Mouse (Mus musculus) mature B cell (primary cell): Measurements from ENCODE around the gene Syne1.

Source experiments
- in situ Hi-C: fragments of 300-500 bp; cut with MboI; formaldehyde crosslinking; loops from 2 replicates; pipeline ENCODE4 v1.14.3; 2019

The Syne1 gene

DNA sequence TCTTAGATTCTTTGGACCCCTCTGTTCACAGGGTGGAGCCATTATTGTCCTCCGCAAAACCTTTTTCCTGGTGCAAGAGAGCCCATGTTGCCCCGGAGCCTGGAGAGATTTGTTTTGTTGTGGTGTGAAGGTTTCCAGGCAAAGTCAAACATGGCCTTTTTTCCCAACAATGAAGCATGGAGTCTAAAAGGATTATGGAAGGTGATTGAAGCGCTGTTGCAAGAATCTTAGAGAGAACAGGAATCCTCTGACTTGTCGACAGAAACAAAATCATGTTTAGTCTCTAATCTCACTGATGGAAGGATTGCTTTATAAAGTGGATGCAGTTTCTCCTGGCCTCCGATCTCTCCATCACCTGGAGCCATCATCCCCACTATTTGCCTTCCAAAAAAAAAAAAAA is at the start of gene Syne1:
Syne1 (minus strand) TSS at position 101 of the 400 bp plus-strand sequence.
- in situ Hi-C loops: no loop called here

DNA sequence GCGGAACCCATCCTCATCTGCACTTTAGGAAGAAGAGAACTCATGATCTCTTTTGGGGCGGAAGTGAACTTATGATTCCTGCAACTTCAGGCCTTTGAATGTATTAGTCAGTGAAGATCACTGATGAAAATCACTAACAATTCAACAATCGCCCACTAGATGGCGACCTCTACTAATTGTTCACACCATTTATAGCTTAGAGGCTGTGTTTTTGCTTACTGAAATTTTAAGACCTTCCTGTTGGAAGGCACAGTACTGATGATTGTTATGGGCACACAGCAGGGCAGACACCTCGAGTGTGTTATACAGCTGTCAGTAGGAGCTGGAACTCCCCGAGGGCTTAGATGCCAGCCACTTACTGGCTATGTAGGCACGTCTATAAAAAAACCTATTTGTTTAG is 48.8 kb upstream of the Syne1 start:
- in situ Hi-C loops: loop anchor here (25.0 kb wide), 1 partner anchor 237 kb away; no protein-coding TSS in a partner anchor

DNA sequence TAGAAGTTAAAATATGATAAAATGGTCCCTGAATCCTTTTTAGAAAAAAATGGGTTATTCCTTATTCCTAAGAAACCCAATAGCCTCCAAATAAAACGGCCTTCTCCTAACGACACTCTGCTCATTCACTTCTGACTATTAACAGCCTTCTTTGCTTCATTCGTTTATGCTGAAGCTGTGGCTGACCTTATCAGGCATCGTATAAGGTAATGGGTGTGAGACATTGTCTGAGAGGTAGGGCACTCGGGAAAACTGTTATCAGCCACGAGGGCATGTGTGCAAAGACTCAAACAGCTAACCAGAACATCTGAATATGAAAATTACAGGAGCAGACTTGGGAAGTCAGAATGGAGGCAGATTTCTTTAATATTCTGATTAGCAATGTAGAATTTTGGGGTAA is 45.3 kb upstream of the Syne1 start:
- in situ Hi-C loops: no loop called here

DNA sequence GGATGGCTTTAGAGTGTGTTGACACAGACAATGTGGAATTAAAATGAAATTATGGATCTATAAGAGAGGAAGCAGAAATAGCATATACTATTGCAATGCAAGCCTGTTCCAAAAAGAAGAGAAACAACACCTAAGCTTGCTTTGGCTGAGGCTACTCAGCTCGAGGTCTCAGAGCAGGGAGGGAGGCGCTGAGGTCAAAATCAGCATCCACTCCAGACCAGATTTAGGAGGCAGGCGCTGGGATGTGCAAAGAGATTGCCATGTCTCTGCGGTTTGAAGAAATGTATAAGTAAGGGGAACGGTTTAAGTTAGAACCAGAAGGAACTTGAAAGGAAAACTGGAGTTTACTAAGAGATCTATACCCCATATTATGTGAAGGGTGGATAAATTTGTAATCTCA is 43.2 kb upstream of the Syne1 start:
- in situ Hi-C loops: no loop called here

DNA sequence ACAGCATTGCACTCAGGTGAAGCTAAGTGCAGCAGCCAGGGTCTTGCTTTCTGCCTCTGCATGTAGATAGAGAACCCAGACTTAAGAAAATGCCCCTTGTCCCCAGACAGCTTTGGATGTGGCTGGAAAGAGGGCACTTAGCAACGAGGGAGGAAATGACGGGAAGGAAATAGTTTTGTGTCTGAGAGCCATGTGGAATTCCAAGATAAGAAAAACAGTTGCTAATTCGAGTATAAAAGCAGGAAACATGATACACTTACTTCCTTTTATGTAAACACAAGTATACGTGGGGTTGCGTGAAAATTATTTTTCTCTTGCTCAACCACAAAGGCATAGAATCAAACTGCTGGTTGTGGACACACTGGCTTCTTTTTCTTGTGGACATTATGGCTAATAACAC is 42.2 kb upstream of the Syne1 start, which contains the start of gene Myct1:
Myct1 (plus strand) TSS at position 312 of the 400 bp plus-strand sequence.
- in situ Hi-C loops: no loop called here

DNA sequence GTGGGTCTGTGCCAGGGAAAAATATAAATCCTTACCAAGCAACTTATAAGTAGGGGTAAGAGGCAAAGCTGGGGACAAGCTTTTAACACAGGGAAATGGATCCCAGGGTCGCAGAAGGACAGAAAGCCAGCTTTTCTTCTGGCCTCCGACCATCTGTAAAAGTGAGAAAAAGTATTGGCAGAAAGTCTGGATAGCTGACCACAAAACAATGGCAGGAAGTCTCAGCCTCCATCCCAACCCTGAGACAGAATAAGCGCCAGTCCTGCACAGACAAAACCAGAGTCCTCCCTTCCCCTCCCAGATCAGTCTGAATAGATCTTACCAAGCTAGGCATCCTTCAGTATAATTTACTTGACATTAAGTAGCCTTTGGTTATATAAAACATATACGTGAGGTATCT is 40.7 kb upstream of the Syne1 start:
- in situ Hi-C loops: no loop called here

DNA sequence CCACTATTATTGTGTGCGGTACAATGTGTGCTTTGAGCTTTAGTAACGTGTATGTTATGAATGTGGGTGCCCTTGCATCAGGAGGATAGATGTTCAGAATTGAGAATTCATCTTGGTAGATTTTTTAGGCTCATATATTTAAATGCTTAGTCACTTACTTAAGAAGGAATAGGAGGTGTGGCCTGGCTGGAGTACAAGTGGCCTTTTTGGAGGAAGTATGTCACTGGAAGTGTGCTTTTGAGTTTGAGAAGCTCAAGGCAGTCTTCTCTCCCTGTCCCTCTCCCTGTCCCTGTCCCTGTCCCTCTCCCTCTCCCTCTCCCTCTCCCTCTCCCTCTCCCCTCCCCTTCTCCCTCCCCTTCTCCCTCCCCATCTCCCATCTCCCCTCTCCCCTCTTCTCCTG is 39.8 kb upstream of the Syne1 start:
- in situ Hi-C loops: no loop called here

DNA sequence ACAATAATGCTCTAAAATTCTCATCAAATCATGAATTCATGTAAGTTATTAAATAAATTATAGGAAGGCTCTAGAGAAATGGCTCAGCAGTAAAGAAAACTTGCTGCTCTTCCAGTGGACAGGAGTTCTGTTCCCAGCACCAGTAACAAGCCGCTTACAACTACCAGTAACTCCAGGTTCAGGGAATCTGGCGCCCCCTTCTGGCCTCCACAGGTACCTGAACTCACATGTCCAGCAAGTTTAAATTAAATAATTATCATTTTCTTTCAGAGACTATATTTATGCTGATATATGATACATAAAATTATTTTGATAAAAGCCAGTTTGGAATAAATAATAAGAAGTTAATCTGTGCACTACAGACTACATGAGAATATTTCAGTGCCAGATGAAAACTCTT is 22.0 kb upstream of the Syne1 start:
- in situ Hi-C loops: no loop called here

DNA sequence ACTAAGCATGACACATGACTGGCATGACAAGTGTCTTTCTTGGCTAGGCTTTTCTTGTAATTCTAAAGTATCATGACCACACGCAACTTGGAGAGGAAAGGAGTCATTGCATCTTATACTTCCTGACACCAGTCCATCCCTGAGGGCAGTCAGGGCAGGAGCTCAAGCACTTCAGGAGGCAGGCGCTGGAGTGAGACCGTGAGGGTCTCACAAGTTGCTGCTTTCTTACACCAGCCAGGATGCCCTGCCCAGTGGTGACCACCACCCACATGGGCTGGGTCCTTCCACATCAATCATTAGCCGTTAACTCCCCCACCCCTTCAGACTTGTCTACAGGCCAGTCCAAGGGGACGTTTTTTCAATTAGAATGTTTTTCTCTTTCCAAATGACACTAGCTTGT is 20.1 kb upstream of the Syne1 start:
- in situ Hi-C loops: no loop called here

DNA sequence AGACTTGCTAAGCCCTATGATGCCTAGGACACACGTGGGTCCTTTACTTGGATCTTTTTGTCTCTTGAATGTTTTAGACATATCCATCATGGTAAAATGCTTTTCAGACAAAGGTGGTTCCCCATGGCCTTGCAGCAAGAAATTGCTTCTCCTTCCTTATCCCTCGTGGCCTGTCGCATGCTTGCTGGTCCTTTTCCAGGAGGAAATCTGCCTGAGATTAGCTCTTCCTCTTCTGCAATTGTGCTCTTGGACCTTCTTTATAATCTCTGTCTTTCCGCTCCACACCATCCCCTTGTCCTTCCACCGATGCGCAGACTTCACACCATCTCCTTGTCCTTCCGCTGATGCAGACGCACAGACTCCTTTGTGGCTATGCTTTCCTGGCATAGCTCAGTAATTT is 18.8 kb upstream of the Syne1 start:
- in situ Hi-C loops: no loop called here

DNA sequence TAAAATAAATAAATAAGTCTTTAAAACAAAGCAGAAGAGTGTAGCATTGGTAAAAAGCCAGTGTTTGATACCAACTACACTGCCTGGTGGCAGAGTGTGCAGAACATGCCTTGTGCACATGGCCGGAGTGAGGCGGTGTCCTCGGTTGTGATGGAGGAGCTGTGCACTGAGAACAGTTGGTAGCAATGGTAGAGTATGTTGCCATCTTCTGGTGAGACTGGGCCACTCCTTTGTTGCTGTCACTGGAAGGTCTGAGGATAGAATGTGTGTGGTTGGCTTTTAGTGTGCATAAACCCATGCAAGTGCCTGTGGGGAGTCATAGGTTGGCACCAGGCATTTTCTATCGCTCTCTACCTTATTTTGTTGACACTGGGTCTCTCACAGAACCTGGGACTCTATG is 17.7 kb upstream of the Syne1 start:
- in situ Hi-C loops: no loop called here

DNA sequence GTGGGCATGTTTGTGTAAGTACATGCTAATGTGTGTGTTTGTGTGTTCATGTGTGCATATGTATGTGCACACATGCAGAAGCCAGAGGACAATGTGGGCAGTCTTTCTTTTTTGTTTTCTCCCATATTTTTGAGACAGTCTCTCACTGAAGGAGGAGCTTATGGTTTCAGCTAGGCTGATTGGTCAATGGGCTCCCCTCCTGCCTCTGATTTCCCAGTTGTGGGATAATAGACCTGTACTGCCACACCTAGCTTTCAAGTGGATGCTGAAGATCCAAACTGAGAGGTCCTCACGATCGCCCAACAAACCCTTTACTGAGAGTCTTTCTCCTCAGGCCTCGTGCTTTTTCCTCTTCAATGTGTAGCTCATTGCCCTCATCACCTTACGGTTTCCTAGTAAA is 10.4 kb upstream of the Syne1 start:
- in situ Hi-C loops: no loop called here

DNA sequence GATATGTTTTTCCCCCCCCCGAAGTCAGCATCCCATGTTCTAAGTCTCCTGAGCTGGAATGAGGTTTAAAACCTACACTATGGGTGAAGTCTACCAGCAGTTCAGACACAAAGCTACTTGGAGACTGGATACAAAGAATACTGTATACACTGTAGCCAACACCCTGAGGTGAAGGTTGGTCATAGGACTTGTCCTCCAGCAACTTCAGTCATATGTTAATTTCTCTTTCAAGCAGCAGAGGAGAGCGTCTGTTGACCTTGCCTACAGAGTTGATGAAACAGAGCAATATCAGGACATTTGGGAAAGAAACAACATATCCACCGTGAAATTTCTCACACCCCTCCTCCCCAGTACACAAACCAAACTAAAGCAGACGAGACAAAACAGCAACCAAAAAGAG is 9.2 kb upstream of the Syne1 start:
- in situ Hi-C loops: no loop called here

DNA sequence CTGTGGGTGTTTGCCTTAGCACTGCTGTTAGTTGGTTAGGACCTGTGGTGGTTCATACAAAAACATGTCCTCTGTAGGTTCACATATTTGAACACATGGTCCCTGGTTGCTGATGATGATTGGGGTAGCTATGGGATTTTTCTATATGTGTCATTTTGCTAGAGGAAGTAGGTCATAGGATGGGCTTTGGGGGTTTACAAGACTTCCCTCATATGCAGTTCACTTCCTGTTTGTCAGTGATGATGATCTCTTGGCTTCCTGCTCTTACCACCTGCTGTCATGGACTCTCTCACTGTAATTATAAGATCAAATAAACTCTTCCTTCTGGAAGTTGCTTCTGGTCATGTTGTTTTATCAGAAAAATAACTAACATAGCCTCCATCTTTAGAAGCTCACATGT is 7.5 kb upstream of the Syne1 start:
- in situ Hi-C loops: no loop called here

DNA sequence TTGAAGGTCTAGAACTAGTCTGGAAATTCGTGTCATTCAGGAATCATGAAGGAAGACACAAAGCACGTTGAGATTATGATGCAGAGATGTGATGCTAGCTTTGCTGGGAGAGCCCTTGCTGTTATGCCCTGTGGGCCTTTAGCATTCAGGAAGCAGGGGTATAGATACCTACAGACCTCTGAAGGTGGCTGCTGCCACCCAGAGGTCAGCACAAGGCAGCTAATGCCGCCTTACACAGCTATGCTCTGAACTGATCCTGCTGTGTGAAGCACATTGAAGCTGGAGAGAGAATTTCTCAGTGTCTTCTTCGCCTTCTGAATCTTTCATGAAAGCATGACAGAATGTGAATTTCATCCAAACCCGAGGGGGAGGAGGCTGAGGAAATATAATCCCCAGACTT is 3.7 kb upstream of the Syne1 start:
- in situ Hi-C loops: no loop called here

DNA sequence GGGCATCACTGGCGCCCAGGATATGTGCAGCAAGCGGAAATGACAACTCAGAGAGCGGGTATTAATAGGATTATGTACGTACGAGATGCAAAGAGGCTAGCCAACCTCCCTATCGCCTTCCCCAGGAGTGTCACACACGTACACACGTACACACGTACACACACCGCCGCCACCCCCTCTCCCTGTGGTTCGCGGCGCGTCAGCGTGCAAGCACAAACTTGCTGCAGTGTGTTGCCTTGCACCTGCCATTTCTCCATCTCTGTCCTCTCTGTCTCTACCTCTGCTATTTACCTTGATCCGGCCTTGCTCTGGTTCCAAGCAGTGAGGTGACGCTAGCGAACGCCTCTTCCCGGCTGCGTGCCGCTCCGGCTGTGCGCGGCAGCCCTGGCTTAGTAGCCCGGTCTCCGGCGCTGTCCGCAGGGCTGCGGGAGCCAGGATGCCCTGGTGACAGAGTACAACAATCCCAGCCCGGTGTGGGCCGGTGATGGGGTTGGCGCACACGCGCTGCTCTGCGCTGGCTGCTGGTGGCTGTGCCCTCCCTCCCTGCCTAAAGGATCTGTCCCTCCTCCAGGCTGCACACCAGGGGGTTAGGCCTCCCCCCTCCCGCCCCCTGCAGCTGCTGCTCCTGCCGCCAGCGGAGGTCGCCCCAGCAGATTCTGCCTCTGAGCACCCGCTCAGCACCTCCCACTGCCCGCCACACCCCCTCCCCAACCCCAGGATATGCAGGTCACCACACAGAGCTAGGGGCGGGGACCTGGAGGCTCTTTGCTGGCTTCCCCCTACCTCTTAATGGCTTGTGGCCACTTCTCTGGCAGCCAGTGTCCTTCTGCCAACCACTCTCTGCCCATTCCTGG is 887 bp downstream of the Syne1 start:
- in situ Hi-C loops: no loop called here

DNA sequence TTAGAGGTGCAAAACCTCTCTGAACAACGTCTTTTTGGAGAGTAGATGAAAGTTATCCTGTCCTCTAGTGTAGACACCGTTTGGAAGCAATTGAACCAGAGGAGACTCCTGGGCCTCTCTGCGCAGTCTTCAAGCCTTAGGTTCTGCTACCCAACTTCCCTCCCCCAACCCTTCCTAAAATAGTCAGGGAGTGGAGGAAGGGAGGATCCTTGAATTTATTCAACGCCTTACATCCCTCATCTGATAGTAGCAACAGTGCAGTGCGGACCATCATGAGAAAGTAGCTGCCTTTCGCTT is 1.5 kb downstream of the Syne1 start:
- in situ Hi-C loops: no loop called here

DNA sequence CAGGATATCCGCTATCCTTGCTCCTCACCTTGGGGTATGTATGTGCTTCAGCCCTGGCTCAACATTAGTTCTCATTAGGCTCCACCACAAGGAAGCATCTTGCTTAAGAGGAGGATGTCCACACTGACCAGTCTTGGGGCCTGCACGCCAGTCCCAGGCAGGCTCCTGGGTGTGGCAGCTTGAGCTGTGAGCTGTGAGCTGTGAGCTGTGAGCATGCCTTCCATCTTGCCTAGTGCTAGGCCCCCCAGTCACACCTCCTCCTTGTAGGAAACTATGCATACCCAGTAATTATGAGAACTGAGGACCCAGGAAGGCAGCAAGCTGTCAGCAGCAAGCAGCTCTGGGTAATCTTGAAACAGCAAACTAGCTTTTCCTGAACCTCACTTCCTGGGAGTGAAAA is 2.6 kb downstream of the Syne1 start:
- in situ Hi-C loops: no loop called here

DNA sequence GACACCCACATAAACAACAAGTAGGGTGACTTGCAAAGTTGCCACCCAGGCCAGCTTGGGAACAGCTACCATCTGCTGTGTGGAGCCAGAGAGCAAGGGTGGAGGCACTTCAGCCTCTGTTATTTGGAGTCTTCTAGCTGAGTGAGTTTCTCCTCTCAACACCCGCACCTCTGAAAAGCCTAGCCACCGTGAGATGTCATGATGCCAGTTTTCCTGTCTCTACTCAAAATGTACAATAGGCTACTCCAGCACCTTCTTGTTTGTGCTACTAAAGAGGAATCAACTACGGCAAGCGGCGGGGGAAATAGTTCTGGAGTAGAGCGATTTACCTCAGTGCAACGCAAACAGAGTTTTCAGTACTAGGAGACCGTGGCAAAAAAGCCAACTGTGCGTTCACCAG is 3.5 kb downstream of the Syne1 start:
- in situ Hi-C loops: no loop called here

DNA sequence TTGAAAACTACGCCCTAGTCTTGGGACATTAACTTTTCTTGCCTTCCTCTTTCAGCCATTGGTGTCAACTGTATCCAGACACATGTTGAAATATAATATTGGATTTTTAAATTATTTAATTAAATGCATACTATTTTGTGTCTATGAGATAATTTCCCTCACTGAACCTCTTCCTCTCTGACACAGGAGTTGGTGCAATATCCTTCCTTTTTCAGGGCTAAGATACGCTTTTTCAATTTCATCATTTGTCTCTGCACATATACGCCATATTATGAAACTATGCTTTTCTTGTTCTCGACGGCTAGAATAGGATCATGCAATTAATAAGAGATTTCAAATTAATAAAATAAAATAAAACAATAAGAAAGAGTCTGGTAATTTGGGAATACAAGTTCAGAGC is 4.9 kb downstream of the Syne1 start:
- in situ Hi-C loops: no loop called here

DNA sequence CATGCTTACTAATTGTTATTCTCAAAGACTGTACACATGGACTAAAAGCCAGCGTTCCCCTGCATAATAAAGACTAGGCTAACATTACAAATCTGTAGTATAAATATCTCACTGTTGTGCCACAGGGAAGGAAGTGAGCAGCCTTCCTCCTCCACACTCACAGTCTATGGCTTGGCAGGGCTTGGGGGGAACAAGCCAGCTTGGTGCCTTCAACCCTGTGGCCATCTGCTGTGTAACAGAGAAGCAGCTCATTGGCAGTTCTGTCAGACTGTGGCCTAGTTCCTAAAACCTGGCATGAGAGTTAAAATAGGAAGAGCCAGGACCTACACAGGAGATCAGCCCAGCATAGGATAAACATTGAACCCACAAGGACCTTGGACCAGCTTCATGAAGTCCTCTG is 23.0 kb downstream of the Syne1 start:
- in situ Hi-C loops: no loop called here

DNA sequence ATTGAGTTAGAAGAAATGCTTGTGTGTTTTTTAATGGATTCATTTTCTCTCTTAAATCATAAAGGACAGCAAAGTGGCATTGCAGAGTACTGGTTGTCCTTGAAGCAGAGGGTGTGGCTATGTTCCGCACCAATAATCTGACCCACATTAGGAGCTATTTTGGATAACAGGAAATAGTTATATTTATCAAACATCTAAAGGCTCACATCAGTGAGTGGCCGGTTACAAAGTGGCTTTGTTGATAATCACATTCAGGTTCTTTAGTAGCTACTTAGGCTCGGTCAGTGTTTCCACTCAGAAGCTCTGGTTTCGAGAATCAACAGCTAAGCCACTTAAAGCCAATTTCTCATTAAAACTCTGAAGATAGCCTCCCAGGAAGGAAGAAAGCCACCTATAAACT is 23.6 kb downstream of the Syne1 start:
- in situ Hi-C loops: no loop called here

DNA sequence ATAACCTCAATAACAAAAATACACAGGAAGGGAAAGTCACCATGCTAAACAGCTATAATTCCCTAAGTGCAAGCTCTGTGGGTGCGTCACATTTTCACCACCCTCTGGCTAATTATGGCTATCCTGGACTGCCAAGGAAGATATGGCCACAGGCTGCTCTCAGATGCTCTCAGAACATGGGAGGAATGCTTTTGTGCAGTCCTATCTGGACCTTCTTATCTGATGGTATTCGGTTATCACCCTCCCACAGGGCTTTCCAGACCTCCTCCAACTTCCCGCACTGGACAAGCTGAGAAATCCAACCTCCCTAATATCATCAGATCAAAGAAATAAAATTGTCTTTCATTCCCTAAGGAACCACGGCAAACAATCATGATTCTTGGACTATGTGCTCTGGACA is 28.4 kb downstream of the Syne1 start:
- in situ Hi-C loops: no loop called here

DNA sequence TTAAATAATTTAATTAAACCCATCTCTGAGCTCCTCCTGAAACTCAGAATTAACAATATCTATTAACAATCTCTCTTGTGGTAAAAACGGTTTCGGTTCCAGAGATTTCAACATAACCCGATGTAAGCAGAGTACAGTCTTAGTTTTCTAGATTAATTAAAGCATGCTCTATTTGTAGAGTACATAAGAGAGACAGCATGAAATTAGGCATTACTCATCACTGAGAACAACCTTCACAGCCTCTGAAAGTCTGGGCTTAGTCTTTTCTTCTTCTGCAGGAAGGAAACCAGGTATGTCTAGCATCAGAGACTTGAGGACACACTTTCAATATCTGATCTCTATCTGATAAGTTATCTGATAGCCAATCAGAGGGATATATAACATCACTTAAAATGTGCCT is 29.0 kb downstream of the Syne1 start:
- in situ Hi-C loops: no loop called here
